Mouse (Mus musculus) adrenal gland, adult 10 weeks (tissue): ENCODE data around the gene Gm10591. TPM values are rescaled to one million over a fixed set of nuclear protein-coding genes. Genes with fewer than 3 reads are reported as not detected.

ENCODE experiments used
- polyA plus RNA-seq: library from polyadenylated mRNA; stranded (reverse); fragments of 350-450 nt; fragmentation: Illumina TruSeq; extraction: RNeasy Lipid Tissue Mini Kit (QIAGEN cat#74804); gene quantifications from one replicate; pipeline ENCODE4 v1.2.3, GENCODE M21; 2014; ENCODE audit warnings: low read depth, low replicate concordance

Gm10591 gene
- not detected for polyA plus RNA-seq

GRCm38 (mm10) chr4:42611895-42612294 is at the start of gene Gm10591:
Gene Gm10591 (plus strand): TSS chr4:42612195.

DNA sequence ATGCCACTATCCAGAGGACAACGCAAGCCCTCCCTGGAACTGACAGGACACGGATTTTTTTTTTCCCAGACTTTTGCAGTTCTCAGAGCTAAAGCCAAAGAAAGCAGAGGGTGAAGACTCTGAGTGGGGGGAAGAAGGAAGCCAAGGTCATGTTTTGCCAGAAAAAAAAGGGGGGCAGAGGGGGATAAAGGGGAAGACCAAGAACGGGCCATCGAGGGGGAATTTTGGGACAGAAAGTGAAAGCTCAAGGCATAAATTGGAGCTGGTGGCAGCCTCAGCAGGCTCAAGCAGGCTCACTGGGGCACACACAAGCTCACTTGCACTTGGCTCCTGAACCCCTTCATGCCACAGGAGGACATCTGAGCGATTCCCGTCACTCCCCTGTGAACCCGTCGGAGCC is 17.4 kb downstream of the Gm10591 start, which contains the start of gene Gm2564:
Gene Gm2564 (plus strand): TSS at position 301 of the 400 bp plus-strand sequence.

DNA sequence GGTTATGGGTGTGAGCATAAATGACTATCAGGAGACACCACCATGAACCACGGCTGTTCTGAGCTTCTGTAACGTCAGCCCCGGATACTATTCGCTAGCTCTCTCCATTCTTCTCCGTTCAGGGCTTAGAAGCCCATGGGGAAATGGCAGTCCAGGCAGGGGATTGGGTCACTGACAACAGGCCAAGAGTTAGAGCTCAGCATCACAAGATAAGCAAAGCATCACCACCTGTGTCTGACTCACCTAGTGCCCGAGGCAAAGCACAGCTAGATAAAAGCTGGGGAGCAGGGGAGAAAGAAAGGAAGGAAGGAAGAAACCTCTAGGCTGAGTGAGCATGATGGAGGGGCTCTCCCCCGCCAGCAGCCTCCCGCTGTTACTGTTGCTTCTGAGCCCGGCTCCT is 43.0 kb downstream of the Gm10591 start, which contains the start of gene Ccl27b:
Gene Ccl27b (plus strand): TSS at position 301 of the 400 bp plus-strand sequence.

DNA sequence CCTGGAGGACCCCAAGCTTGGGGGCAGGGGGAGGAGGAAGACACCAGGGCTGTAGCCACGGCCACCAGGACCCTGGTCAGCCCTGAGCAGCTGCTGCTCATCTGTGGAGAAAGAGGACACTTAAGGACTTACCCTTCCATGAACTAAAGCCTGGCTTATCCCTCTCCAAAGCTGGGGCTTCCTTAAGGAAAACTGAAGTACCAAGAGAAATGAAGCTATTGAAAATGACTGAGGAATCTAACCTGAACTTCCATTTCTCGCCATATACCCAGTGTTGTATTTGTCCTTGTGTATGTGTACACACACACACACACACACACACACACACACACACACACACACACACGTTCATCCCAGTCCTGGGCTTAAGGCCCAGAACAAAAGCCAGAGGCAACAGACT is 49.8 kb downstream of the Gm10591 start, which contains the start of gene Il11ra2:
Gene Il11ra2 (minus strand): TSS at position 101 of the 400 bp plus-strand sequence.

Other genes with a start within 250 kb of the Gm10591 start
- gene Gm21586, start 172.8 kb upstream of the Gm10591 start, polyA plus RNA-seq, result not detected
- gene Gm2163, start 145.4 kb upstream of the Gm10591 start, polyA plus RNA-seq, result 0.82 TPM
- gene Fam205a2, start 84.0 kb upstream of the Gm10591 start, polyA plus RNA-seq, result not detected
- not detected for gene Gm2564, start 17.5 kb downstream of the Gm10591 start, polyA plus RNA-seq
- gene Ccl27b, start 43.1 kb downstream of the Gm10591 start, polyA plus RNA-seq, result 3.7 TPM
- not detected for gene Il11ra2, start 49.7 kb downstream of the Gm10591 start, polyA plus RNA-seq
- gene 4930578G10Rik, start 123.3 kb downstream of the Gm10591 start, polyA plus RNA-seq, result not detected
- 1.5 TPM for gene Ccl19, start 144.4 kb downstream of the Gm10591 start, polyA plus RNA-seq
- not detected for gene Ccl21a, start 161.8 kb downstream of the Gm10591 start, polyA plus RNA-seq
- gene Fam205a1, start 241.7 kb downstream of the Gm10591 start, polyA plus RNA-seq, result not detected
- gene Gm12394, start 244.6 kb downstream of the Gm10591 start, polyA plus RNA-seq, result not detected